Mouse (Mus musculus): ENCODE results near the gene Sgca.

GRCm38 (mm10) chr11:94994208-94994814, 18.2 kb upstream of the Sgca start:
- TF ChIP-seq CTCF (IDR thresholded peaks at IDR 0.05; ENCODE audit: borderline replicate concordance, extremely low read depth, insufficient read depth, insufficient read length) (no peak), POLR2A (IDR thresholded peaks at IDR 0.05; ENCODE audit: borderline replicate concordance, extremely low read depth, insufficient read depth, insufficient read length, poor library complexity, severe bottlenecking) (no peak)

Data from brain, embryonic 14.5 days (tissue).